Mouse (Mus musculus): ENCODE results near the gene Fam216a. TPM values are rescaled to one million over a fixed set of nuclear protein-coding genes. Genes with fewer than 3 reads are reported as not detected.

The Fam216a gene
- polyA plus RNA-seq (2012; rRNA removed) = 125 and 136 TPM in 2 replicates

DNA sequence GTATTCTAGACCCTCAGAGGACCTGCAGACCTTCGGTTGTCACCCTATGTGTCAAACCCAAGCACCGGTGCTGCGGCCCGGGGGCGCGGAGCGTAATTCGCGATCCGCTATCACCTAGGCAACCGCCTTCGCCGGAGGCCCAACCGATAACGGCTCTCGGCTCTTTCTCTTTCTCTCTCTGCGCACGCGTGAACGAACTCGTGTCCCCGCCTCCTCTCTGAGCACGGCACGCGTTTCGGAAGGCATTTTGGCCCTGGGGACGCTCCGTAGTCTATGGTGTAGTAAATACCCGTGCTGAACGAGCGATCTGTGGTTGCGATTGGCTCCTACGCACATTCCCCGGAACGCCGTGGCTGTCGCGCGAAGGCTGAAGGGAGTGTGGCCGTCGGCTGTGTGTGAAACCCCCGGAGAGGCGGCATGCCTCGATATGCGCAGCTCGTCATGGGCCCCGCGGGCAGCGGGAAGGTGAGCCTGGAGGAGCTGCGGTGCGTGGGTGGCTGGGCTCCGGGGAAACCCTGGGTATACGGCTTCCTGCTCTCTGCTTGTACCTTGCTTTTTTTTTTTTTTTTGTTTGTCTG, at the start of gene Fam216a:
Gene Fam216a (minus strand): TSS at position 173 of the 578 bp plus-strand sequence.

DNA sequence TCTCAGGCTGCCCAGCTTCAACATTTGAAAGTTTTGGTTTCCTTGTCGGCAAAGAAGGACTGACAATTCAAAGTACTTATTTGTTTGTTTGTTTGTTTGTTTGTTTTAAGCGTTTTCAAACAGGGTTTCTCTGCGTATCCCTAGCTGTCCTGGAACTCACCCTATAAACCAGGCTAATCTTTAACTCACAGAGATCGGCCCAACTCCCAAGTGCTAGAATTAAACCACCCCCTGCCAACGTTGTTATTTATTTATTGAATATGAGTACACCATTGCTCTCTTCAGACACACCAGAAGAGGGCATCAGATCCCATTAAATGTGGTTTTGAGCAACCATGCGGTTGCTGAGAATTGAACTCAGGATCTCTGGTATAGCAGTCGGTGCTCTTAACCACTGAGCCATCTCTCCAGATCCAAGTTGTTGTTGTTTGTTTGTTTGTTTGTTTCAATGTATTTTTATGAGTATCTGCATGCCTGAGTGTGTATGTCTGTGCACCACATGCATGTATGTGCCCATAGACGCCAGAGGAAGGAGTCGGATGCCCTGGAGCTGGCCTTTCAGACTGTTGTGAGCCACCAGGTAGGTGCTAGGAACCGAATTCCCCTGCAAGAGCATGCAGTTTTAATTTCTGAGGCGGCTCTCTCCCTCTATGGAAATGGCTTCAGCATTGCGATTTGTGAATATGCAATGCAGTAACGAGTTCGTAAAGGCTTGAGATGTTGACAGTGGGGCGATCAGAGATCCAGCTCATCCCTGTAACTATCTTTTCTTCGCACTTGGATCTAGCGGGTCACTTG, 49.3 kb upstream of the Fam216a start, which contains the start of gene Anapc7:
Gene Anapc7 (plus strand): TSS at position 423 of the 798 bp plus-strand sequence.

GRCm38 (mm10) chr5:122391786-122392180, 19.6 kb upstream of the Fam216a start, which contains the start of gene Arpc3:
TSS of gene Arpc3 (plus strand) at chr5:122391878.

DNA sequence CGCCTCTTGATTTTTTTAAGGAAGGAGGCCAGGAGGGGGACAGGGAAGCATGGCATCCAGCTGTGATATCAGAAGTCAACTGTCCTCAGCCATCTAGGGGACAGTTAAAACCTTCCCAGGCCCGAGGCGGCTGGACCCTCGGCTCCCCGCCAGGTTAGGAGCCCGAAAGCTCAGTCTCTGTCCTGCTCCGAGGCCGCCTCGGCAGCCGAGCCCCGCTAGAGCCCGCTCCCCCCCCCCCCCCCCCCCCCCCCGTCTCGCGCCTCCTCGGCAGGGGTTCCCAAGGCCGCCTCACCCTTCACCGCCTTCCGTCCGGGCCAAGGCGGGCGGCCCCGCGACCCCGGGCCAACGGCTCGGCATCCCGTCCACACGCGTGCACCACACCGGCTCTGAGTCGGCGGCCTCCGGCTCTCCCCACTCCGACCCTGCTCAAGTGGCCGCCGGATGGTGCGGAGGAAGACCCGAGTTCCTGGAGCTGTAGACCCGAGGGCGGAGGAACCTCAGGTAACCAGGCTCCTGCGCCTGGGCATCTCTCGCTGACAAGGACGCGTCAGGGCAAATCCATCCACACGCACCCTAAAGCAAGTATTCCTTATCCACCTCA, 473 bp downstream of the Fam216a start, which contains the start of gene Gpn3:
Gene Gpn3 (plus strand): TSS at position 286 of the 601 bp plus-strand sequence.

DNA sequence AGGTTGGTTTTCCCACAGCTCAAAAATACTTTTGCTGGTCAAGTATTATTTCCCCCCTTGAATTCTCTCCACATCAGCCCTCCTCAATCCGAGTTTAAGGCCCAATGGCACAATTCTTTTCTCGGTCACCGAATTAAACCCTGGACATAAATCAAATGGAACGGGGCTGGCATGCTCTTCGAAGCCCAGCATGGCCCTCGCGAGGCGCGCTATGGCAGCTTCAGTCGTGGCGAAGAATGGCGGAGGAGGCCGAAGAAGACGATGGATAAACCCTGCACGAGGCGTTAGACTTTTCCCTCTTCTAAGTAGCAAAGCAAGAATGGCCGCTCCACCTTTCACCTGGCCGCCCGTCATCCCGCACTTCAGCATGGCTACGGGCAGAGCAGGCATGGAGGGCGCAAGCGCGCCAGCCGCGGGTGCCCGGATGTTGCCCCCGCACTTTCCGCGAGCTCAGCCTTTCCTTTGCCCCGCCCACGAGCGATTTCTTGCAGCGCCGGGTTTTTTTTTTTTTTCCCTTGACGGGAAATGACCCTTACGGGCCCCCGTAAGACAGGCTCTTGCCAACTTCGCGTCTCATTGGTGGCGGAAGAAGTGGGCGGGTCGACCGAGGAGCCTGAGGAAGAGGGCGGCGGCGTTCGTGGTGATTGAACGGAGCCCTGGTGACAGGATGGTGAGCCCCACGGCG, 18.2 kb downstream of the Fam216a start, which contains the start of the genes Rad9b and Vps29:
Gene Rad9b (minus strand): TSS at position 427 of the 685 bp plus-strand sequence.
Gene Vps29 (plus strand): TSS at position 563 of the 685 bp plus-strand sequence.

Other genes starting within 250 kb of the Fam216a start
- 0.12 and 0.19 TPM in 2 replicates for gene Ccdc63, start 231.5 kb downstream of the Fam216a start, polyA plus RNA-seq (2012; rRNA removed)
- 311 and 378 TPM in 2 replicates for gene Ppp1cc, start 214.1 kb downstream of the Fam216a start, polyA plus RNA-seq (2012; rRNA removed)
- gene Hvcn1, start 165.6 kb downstream of the Fam216a start, polyA plus RNA-seq (2012; rRNA removed) = 2.2 and 3.1 TPM in 2 replicates
- 36.5 and 38.8 TPM in 2 replicates for gene Tctn1, start 107.9 kb downstream of the Fam216a start, polyA plus RNA-seq (2012; rRNA removed)
- gene Pptc7, start 88.0 kb downstream of the Fam216a start, polyA plus RNA-seq (2012; rRNA removed) = 11.9 and 14.2 TPM in 2 replicates
- gene Rad9b, start 18.1 kb downstream of the Fam216a start, polyA plus RNA-seq (2012; rRNA removed) = 21.7 and 22.8 TPM in 2 replicates
- 153 and 155 TPM in 2 replicates for gene Vps29, start 18.0 kb downstream of the Fam216a start, polyA plus RNA-seq (2012; rRNA removed)
- gene Gpn3, start 488 bp downstream of the Fam216a start, polyA plus RNA-seq (2012; rRNA removed) = 50.6 and 51.6 TPM in 2 replicates
- 318 and 379 TPM in 2 replicates for gene Arpc3, start 19.5 kb upstream of the Fam216a start, polyA plus RNA-seq (2012; rRNA removed)
- gene Anapc7, start 49.3 kb upstream of the Fam216a start, polyA plus RNA-seq (2012; rRNA removed) = 51.0 and 54.3 TPM in 2 replicates
- 102 and 113 TPM in 2 replicates for gene Atp2a2, start 129.9 kb upstream of the Fam216a start, polyA plus RNA-seq (2012; rRNA removed)
- gene Ift81, start 242.2 kb upstream of the Fam216a start, polyA plus RNA-seq (2012; rRNA removed) = 29.1 and 31.4 TPM in 2 replicates